Mouse (Mus musculus) retina, embryonic 14.5 days (tissue): ENCODE data around the gene Akp3.

Experiments used
- DNase-seq: peaks from one replicate; pipeline ENCODE4 v3.0.0-alpha.2; 2015; ENCODE audit warnings: low spot score

Gene Akp3

DNA sequence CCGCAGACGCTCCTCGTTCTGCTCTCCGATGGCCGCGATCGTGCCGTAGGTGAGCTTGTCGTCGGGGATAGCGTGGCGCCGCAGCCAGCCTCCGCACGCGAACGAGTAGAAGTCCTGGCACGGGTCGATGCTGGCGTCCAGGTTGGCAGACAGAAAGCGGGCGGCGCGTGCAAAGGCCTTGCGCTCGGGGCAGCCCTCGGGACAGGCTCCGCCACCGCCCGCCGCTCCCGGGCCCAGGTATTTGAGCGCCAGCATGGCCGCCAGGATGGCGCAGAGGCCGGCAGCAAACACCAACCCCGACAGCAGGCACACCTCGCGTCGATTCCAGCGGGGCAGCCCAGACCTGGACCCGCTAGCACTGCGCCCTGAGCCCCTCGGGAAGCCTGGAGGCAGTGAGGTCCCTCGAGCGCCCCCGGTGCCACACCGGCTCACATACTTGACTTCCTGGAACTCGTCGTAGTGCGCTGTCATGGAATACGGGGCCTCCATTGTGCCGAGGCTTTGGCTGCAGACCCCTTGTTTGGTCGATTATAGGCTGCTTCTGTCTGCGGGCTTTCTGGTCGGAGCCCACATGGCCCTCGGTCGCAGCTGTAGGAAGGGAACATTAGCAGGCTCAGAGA is 29.8 kb downstream of the Akp3 start:
- peak; percentile 43 for DNase-seq

GRCm38 (mm10) chr1:87155531-87156198 is 30.9 kb downstream of the Akp3 start:
- peak; percentile 58 for DNase-seq

DNA sequence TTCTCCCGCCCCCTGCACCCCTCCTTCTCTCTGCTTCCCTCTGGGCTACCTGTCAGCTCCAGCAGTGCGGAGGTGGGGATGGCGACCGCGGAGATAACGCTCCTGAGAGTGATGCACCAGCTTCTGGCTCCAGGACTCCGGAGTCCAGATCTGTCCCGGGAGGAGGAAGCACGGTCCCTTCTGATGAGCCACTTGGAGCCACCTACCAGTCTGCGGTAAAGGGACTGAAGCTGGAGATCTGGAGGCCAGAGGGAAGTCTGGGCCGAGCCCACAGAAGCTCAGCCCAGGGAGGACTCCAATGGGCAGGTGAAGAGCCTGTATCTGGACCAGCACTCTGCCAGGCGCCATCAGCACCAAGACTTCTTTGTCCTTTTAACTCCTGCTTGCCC is 31.4 kb downstream of the Akp3 start, which contains the start of gene Ecel1:
Ecel1 (minus strand) TSS at position 323 of the 389 bp plus-strand sequence.
- no peak for DNase-seq

DNA sequence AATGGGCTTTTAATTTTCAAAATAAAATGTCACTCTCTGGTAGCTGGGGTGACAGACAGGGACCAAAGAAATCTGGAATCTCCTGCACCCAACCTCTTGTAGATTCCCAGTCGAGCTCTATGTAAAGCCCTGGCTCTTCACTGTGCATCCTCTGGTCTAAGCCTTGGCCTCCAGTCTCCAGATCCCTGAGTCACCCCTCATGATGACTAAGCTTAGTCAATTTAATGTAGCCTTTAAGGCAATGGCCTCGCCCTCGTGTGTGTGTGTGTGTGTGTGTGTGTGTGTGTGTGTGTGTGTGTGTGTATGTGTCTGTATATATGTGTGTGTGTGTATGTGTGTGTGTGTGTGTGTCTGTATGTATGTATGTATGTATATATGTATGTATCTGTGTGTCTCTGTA is 34.6 kb downstream of the Akp3 start:
- no peak for DNase-seq

GRCm38 (mm10) chr1:87164164-87164795 is 39.5 kb downstream of the Akp3 start:
- no peak for DNase-seq

- no peak for DNase-seq
Observed at GRCm38 (mm10) chr1:87164796-87165184, 40.0 kb downstream of the Akp3 start.

GRCm38 (mm10) chr1:87170458-87170857 is 45.7 kb downstream of the Akp3 start:
- DNase-seq: peak; percentile 63

DNA sequence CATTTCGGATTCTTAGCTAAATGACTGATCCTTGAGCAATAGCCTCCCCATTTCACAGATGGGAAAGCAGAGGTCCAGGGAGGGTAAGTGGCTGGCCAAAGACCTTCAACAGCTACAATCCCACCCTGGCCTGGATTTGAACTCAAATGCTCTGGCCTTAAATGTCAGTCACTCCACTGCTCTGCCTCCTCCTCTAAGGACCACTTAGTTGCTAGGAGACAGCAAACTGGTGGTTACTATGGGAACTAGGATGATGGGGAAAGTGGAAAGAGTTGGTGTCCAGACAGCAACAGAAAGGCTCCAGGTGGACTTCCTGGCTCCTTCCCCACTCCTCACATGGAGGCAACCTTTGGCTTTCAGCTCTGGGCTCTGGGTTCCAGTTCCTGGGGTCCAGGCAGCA is 46.5 kb downstream of the Akp3 start:
- DNase-seq: peak; percentile 48

- no peak for DNase-seq
Observed at GRCm38 (mm10) chr1:87172316-87172715, 47.5 kb downstream of the Akp3 start.

DNA sequence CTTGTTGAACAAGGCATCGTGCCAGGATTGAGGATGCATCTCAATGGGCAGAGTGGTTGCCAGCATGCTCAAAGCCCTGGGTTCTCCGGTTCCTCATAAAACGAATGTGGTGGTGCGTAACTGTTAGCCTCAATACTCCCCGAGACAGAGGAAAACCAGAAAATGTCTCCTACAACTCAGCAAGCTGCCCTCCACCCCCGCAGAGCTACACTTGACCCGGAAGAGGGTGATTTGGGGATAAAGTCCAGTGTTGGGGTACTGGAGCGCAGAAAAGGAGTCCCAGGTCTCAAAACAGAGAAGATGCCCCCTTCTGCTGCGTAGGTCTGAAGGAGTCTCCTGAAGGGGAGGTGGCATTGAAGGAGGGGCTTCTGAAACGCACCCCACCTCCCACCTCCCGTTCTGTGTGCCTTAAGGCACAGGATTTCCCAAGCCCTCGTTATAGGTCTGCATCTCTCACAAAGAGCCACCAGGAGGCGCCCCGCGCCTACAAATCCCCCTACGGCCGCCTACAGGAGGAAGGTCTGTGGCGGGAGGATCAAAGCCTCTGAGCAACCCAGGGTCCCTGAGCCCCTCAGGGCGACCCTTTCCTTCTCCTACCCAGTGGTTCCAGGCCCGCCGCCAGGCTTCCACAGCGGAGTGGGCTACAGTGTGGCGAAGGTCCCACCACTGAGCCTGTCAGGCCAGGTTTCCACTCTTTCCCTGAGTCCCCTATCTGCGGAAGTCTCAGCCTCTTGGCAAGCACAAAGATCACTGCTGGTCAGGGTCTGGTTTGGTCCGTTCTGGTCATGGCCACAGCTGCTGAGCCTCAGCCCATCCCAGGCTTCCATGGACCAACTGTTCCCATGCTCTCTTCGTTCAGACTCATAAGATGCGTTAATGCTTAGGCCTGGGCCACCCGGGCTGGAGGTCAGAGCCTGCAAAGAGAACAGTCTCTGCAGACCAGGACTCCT is 49.5 kb downstream of the Akp3 start:
- peak; percentile 91 for DNase-seq

GRCm38 (mm10) chr1:87175852-87176292 is 51.1 kb downstream of the Akp3 start:
- DNase-seq: peak; percentile 77
